Mouse (Mus musculus): Measurements from ENCODE around the gene Stip1. TPM values are rescaled to one million over a fixed set of nuclear protein-coding genes. Genes with fewer than 3 reads are reported as not detected.

Gene Stip1
- polyA plus RNA-seq, 1 experiment from 2014 or later: 255 TPM

DNA sequence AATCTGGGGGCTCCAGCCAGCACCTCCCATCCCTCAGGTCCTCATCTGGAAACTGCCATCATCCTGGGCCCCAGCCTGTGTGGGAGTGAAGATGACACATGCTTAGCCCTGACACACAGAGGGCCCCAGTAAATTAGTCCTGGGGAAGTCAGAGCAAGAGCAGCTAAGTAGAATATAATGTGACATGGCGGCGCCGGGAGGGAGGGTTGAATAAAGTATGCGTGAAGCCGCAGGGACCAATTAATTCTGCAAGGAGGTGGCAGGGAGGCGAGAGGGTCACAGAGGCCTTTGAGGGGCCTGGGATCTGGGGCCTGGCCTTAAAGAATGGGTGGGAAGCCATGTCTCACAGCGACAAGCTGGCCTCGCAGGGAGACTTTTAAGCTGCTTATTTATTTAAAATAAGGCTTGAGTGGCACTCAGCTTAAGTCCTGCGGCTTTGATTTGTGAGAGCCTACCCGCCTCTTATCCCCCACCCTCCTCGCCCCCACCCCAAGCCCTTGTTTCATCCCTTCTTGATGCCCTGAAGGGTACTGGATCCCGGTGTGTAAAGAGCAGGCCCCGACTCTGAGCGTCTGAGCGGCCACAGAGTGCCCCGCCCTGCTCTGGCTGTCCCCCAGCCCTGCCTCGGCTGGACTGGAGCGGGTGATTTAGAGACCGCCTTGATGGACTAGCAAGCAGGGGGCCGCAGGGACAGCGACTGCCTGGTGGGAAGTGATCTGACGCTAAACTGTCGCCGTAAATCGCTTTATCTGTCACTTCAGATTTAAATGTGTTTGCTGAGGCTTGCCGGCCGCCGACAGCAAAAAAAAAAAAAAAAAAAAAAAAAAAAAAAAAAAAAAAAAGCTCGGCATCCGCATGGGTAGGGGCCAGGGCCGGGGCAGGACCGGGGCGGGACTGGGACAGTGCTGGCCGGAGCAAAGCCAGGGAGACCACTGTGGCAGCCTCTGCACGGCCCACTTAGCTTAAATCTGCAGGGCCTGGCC, 30.3 kb upstream of the Stip1 start:
- peaks cover 24% of the 10 kb centered on the region for H3K4me1 ChIP-seq (ENCODE audit: insufficient read depth)
- H3K36me3 ChIP-seq (ENCODE audit: insufficient read depth): no peaks in the 10 kb centered on the region
- ATAC-seq (ENCODE audit: insufficient read depth) (peak; percentile 82), DNase-seq (peak; percentile 89)
- H3K27ac ChIP-seq (ENCODE audit: low read depth): peak overlapping the region; percentile 70; the same call in 1 of the 2 replicates
- H3K27me3 ChIP-seq (ENCODE audit: insufficient read depth, low read length): peaks cover 16% of the 10 kb centered on the region
- 5% methylated on average over 35 of the region's 35 CpGs for WGBS
- TF ChIP-seq CTCF (IDR thresholded peaks at IDR 0.05; ENCODE audit: low read depth): no peak
- H3K4me3 ChIP-seq (ENCODE audit: low read depth, low read length): no peak overlapping the region
- H3K9ac ChIP-seq: peak overlapping the region; percentile 36; the same call in 1 of the 2 replicates
- H3K9me3 ChIP-seq (ENCODE audit: low read depth, low read length): no peaks in the 10 kb centered on the region
- H3K4me2 ChIP-seq: peak overlapping the region; percentile 51

DNA sequence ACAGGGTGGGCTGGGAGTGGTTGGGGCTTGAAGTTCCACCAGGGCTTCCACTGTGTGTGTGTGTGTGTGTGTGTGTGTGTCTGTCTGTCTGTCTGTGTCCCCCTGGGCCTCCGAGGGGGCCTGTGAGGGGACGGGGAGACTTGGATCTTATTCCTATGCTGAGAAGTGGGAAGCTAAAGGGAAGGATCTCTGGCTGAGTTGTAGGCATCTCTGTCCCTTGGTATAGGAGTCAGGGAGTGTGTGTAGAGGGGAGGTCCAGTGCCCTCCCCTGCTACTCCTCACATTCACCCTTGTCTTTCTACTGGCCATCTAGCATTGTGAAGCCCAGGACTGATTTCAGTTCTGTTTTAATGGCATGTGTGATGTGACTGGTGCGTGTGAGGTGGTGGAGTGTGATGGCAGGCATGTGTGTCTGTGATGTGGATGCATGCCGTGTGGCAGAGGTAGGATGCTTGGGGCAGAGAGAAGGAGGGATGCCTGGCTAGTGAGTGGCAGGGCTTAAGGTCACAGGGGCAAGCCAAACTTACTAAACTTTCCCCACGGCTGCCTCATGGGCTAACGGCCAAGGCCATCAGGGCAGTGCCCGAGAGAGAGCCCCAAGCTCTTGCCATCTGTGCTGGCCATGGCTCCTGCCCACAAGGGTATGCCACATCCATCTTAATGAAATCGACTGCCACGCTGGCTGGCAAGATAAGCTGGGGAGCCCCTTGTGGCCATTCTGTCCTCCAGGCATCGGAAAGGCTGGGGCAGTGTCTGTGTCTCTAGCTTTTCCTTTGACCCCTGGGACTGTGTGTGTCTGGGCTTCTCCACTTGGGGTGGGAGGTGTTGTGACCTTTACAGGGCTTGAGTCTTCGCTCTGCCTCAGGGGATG, 29.1 kb upstream of the Stip1 start:
- DNase-seq: peak; percentile 23
- TF ChIP-seq CTCF (IDR thresholded peaks at IDR 0.05; ENCODE audit: low read depth): peak; percentile 38
- Histone ChIP-seq H3K4me3 (ENCODE audit: low read depth, low read length) (no peak overlapping the region), H3K4me1 (ENCODE audit: insufficient read depth) (peaks cover 24% of the 10 kb centered on the region), H3K27ac (ENCODE audit: low read depth) (no peak overlapping the region), H3K9me3 (ENCODE audit: low read depth, low read length) (no peaks in the 10 kb centered on the region), H3K9ac (no peak overlapping the region), H3K4me2 (no peak overlapping the region), H3K27me3 (ENCODE audit: insufficient read depth, low read length) (peaks cover 16% of the 10 kb centered on the region), H3K36me3 (ENCODE audit: insufficient read depth) (no peaks in the 10 kb centered on the region)
- no peak for ATAC-seq (ENCODE audit: insufficient read depth)
- 53% methylated on average over 11 of the region's 11 CpGs for WGBS

DNA sequence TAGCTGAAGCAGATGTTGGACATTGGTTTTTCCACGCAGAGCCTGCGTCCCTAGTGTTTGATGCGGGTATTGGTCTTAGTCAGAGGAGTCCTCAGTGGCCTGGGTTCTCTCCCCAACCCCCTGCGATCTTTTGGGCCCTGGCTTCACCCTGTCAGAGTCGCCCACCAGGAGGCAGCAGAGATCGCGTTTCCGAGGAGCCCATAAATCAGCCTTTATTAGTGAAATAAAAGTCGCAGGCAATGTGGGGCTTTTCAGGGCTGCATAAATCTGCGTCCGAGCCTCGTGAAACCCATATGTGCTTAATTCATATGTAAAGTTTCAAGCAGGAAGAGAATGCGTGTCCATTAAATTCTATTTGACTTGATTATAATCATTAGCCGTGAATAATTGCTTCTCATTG, 28.4 kb upstream of the Stip1 start:
- Histone ChIP-seq H3K27me3 (ENCODE audit: insufficient read depth, low read length) (peaks cover 16% of the 10 kb centered on the region), H3K27ac (ENCODE audit: low read depth) (no peak overlapping the region), H3K4me1 (ENCODE audit: insufficient read depth) (peaks cover 24% of the 10 kb centered on the region), H3K36me3 (ENCODE audit: insufficient read depth) (no peaks in the 10 kb centered on the region), H3K4me3 (ENCODE audit: low read depth, low read length) (no peak overlapping the region), H3K4me2 (no peak overlapping the region), H3K9me3 (ENCODE audit: low read depth, low read length) (no peaks in the 10 kb centered on the region), H3K9ac (no peak overlapping the region)
- DNase-seq (peak; percentile 91), ATAC-seq (ENCODE audit: insufficient read depth) (0 out of 2 replicates have a peak, but pooled peaks have one; percentile 10)
- peak; percentile 92 for TF ChIP-seq CTCF (IDR thresholded peaks at IDR 0.05; ENCODE audit: low read depth)
- WGBS: 6% methylated on average over 14 of the region's 14 CpGs

DNA sequence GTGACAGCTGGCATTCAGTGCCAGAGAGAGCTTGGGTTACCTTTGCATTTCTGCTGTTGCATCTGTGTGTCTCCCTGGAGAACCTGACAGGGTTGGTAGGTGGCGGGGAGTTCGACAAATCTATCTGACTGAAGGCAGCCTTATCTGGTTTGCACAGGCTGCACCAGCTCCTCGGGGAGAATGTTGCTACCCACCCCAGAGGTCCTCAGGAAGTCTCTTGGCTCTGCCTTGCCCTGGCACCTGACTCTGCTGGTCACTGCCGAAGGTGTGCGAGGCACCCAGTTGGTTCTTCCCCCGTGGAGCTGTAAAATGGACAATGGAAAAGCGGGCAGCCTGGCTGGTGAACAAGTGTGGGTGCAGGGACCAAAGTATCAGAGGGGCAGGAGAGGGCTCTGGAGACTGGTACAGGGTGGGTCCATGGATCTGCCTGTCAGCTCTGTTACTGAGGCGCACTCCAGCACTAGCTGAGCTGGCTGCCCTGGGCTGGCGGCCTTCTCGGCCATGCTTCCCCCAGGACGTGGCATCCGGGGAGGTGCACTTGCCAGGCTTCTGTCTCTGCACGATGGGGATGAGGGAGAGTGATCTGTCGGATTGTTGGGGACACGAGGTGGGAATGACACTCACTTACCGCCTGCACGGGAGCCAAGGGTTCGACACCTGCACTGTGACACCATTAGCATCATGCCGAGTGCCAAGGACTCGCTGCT, 27.7 kb upstream of the Stip1 start:
- Histone ChIP-seq H3K27ac (ENCODE audit: low read depth) (no peak overlapping the region), H3K9ac (no peak overlapping the region), H3K4me1 (ENCODE audit: insufficient read depth) (peaks cover 24% of the 10 kb centered on the region), H3K9me3 (ENCODE audit: low read depth, low read length) (no peaks in the 10 kb centered on the region), H3K4me2 (no peak overlapping the region), H3K4me3 (ENCODE audit: low read depth, low read length) (no peak overlapping the region), H3K27me3 (ENCODE audit: insufficient read depth, low read length) (peaks cover 16% of the 10 kb centered on the region), H3K36me3 (ENCODE audit: insufficient read depth) (no peaks in the 10 kb centered on the region)
- no peak for ATAC-seq (ENCODE audit: insufficient read depth)
- TF ChIP-seq CTCF (IDR thresholded peaks at IDR 0.05; ENCODE audit: low read depth): no peak
- DNase-seq: no peak
- WGBS: 38% methylated on average over 20 of the region's 20 CpGs

DNA sequence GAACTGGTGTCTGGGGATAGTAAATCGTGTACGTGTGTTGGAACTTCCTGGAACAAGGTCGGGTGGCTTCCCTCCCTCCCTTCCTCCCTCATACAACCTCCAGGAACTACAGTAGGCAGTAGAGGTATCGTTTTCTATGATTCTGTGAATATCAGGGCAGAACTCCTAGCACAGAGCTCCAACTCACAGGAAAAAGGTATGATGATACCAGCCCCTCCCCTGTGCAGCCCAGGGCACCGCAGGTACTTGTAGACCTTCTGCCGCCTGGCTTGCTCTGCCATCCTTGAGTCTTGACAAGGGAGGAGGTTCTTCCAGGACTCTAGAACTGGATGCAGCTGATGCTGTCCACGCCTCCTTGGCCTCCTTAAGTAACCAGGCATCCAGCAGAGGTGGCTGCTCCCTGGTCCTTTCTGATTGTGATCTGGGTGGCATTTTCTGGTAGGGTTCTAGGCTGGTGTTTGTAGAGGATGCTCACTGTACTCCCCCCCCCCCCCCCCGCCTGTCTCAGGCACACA, 27.1 kb upstream of the Stip1 start:
- Histone ChIP-seq H3K4me2 (peak overlapping the region; percentile 29; the same call in 1 of the 2 replicates), H3K27ac (ENCODE audit: low read depth) (no peak overlapping the region), H3K9me3 (ENCODE audit: low read depth, low read length) (no peaks in the 10 kb centered on the region), H3K27me3 (ENCODE audit: insufficient read depth, low read length) (peaks cover 12% of the 10 kb centered on the region), H3K36me3 (ENCODE audit: insufficient read depth) (no peaks in the 10 kb centered on the region), H3K9ac (no peak overlapping the region), H3K4me1 (ENCODE audit: insufficient read depth) (peaks cover 24% of the 10 kb centered on the region), H3K4me3 (ENCODE audit: low read depth, low read length) (no peak overlapping the region)
- no peak for ATAC-seq (ENCODE audit: insufficient read depth)
- no peak for TF ChIP-seq CTCF (IDR thresholded peaks at IDR 0.05; ENCODE audit: low read depth)
- 34% methylated on average over 7 of the region's 8 CpGs for WGBS
- no peak for DNase-seq
